Mouse (Mus musculus) lung, embryonic 16.5 days (tissue): ENCODE results near the gene Gm5134. TPM values are rescaled to one million over a fixed set of nuclear protein-coding genes. Genes with fewer than 3 reads are reported as not detected.
A peak's percentile ranks its signal among the peaks of the same experiment; 100 is the strongest.

ENCODE experiments used
- ATAC-seq: fragments of 200-750 bp; cut with Nextera tagmentation; 2 replicates; pipeline ENCODE4 v1.8.0; 2017; ENCODE audit warnings: low read depth, mild to moderate bottlenecking, moderate library complexity
- H3K27ac ChIP-seq: fragments of 300-500 bp; sonication (generic); 2 replicates; pipeline ENCODE4 v1.5.1; 2014; ENCODE audit warnings: mild to moderate bottlenecking, control low read depth, low read length
- H3K27me3 ChIP-seq: fragments of 300-500 bp; sonication (generic); 2 replicates; pipeline ENCODE4 v1.6.1; 2014; ENCODE audit warnings: low read depth, low read length, mixed read lengths; ENCODE audit not compliant: control insufficient read depth, insufficient read depth
- H3K36me3 ChIP-seq: fragments of 300-500 bp; sonication (generic); 2 replicates; pipeline ENCODE4 v1.6.1; 2014; ENCODE audit warnings: low read length; ENCODE audit not compliant: control insufficient read depth, insufficient read depth
- H3K4me1 ChIP-seq: fragments of 300-500 bp; sonication (generic); replicated peaks from 2 replicates; pipeline ENCODE4 v1.6.1; 2014; ENCODE audit warnings: low read length, mixed read lengths; ENCODE audit not compliant: control insufficient read depth, insufficient read depth
- H3K4me2 ChIP-seq: fragments of 300-500 bp; sonication (generic); 2 replicates; pipeline ENCODE4 v1.6.1; 2014; ENCODE audit warnings: low read depth, low read length, control low read depth
- H3K4me3 ChIP-seq: fragments of 300-500 bp; sonication (generic); 2 replicates; pipeline ENCODE4 v1.5.1; 2014; ENCODE audit warnings: mild to moderate bottlenecking, low read length, control low read depth
- H3K9ac ChIP-seq: fragments of 300-500 bp; sonication (generic); 2 replicates; pipeline ENCODE4 v1.6.1; 2014; ENCODE audit warnings: low read length, control low read depth
- H3K9me3 ChIP-seq: fragments of 300-500 bp; sonication (generic); 2 replicates; pipeline ENCODE4 v1.6.1; 2016; ENCODE audit warnings: low read length; ENCODE audit not compliant: control insufficient read depth
- WGBS: fragments of 180-500 bp; shearing (Covaris S2); extraction: QIAGEN DNeasy Blood & Tissue Kit; methylation state at CpG from one replicate; pipeline ENCODE4 v1.1.7; 2014; 5-methylcytosine and 5-hydroxymethylcytosine counted together
- polyA plus RNA-seq: library from polyadenylated mRNA; unstranded; fragments of >200 nt; fragmentation: Nextera tagmentation; extraction: Ambion mirVana; gene quantifications from 2 replicates; pipeline ENCODE4 v1.2.1, GENCODE M21; 2015

Gm5134 gene
- polyA plus RNA-seq = not detected in 2 replicates

DNA sequence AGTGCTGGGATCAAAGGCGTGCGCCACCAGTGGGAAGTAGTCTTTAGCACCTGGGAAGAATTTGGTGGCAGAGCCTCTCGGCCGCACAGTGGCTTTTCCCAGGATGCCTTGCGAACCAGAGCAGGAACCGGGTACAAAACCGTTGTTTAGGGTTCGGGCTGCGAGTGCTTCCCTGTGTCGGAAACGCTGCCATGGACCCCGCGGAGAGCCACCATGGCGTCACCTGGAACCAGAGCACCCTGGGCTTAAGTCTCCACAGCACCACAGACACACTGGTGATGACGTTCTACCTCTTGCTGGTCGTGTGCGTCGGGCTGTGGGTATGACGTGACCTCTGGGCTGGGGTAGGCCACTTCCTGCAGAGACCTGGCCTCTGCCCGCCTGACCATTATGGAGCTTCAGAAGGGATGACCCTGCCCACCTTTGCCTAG is at the start of gene Gm5134:
Gene Gm5134 (plus strand): TSS at position 134 of the 431 bp plus-strand sequence.
- H3K4me2 ChIP-seq = peak within 1 kb of the TSS; percentile 42
- H3K36me3 ChIP-seq = no peaks in the 10 kb centered on the region
- peaks cover 9% of the 10 kb centered on the region; the same call in 1 of the 2 replicates for H3K4me1 ChIP-seq
- H3K9me3 ChIP-seq = no peaks in the 10 kb centered on the region
- peaks cover 9% of the 10 kb centered on the region; the same call in 1 of the 2 replicates for H3K27me3 ChIP-seq
- H3K27ac ChIP-seq = no peak within 1 kb of the TSS
- H3K9ac ChIP-seq = peak within 1 kb of the TSS; percentile 41; the same call in 1 of the 2 replicates
- peak within 1 kb of the TSS; percentile 23; the same call in 1 of the 2 replicates for H3K4me3 ChIP-seq
- no peak for ATAC-seq
- WGBS = 21% methylated on average over 20 of the region's 20 CpGs

DNA sequence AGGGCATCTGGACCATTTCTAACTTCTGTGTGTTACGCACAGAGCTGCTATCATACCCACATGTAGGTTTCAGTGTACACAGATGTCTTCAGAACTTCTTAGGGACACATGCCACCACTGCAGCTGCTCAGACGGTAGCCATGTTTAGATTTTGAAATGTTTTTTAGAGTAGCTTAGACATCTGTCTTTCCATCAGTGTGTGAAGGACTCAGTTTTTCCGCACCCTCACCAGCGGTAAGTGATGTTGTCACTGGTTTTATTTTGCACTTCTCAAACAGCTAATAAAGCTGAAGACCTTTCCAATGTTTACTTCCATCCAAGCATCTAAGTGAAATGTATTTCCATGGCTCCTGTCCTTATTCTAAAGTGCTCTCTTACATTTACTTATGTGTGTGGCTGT is 47.4 kb upstream of the Gm5134 start:
- Histone ChIP-seq H3K4me1 (no peaks in the 10 kb centered on the region), H3K4me3 (no peak overlapping the region), H3K27me3 (no peaks in the 10 kb centered on the region), H3K4me2 (no peak overlapping the region), H3K36me3 (peaks cover 72% of the 10 kb centered on the region), H3K9ac (no peak overlapping the region), H3K9me3 (no peaks in the 10 kb centered on the region), H3K27ac (no peak overlapping the region)
- WGBS = 85% methylated on average over 4 of the region's 4 CpGs
- no peak for ATAC-seq

DNA sequence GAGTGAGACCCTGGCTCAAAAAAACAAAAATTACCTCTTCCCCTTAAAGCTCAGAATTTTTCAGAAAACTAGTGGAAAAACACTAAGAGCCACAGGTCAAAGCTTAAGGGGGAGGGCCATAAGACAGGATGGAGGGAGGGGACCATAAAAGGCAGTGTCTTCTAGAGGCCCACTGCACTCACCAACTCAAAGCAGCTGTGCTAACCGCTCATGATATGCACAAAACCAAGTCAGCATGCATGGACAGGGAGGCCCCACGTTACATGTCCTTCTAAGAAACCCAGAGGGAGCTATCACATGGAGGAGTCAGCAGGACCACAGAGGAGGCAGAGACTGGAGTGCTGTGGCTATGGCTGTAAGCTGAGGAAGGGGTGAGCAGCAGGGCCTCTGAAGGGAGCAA is 43.6 kb upstream of the Gm5134 start:
- Histone ChIP-seq H3K27me3 (no peaks in the 10 kb centered on the region), H3K4me3 (no peak overlapping the region), H3K4me1 (no peaks in the 10 kb centered on the region), H3K36me3 (peaks cover 43% of the 10 kb centered on the region), H3K27ac (no peak overlapping the region), H3K4me2 (no peak overlapping the region), H3K9ac (no peak overlapping the region), H3K9me3 (no peaks in the 10 kb centered on the region)
- 79% methylated on average over 2 of the region's 2 CpGs for WGBS
- no peak for ATAC-seq

DNA sequence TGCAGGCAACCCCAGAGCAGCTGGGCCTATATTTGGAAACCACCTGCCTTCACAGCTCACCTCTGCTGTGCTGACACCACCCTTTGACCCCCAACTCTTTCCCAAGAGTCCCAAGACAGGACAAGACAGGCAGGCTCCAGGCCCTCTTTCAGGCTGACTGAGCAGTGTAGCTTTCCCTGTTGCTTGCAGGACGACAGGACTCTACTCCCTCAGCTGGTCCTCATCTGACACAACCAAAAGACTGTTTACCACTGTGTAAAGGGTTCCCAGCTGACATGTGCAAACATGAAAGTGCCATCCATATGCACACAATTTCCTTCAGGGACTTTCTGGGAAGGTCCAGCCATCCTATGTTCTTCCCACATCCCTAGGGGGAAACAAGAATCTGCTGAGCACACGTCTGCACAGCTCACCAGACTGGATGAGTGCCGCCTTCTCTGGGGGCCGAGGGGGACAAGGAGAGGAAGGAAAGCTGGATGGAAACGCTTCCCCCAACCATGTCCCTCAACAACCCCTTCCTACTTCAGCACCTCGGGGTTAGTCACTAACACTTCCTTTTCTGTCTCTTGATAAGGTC is 41.2 kb upstream of the Gm5134 start:
- Histone ChIP-seq H3K4me3 (no peak overlapping the region), H3K4me2 (no peak overlapping the region), H3K4me1 (no peaks in the 10 kb centered on the region), H3K9ac (no peak overlapping the region), H3K36me3 (peaks cover 33% of the 10 kb centered on the region), H3K27me3 (no peaks in the 10 kb centered on the region), H3K27ac (peak overlapping the region; percentile 6; the same call in 1 of the 2 replicates), H3K9me3 (no peaks in the 10 kb centered on the region)
- WGBS = 53% methylated on average over 6 of the region's 6 CpGs
- peak; percentile 63 for ATAC-seq

DNA sequence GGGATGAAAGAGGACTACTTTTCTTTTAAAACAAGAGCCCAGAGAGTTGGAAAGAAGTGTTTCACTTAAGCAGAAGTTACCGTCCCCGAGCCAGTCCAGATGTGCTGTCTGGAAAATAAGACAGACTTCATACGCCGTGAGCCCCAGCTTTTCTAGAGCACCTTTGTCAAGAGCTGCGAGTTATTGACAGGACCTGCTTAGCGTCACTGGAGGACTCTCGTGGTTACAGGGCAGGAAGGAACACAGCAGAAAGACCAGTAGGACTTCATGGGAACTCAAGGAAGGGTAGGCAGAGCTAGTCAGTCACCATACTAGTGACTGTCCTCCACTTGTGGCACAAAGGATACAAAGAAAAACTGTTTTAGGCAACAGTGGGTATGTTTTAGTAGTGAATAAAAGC is 38.8 kb upstream of the Gm5134 start:
- Histone ChIP-seq H3K4me3 (no peak overlapping the region), H3K27me3 (no peaks in the 10 kb centered on the region), H3K9ac (no peak overlapping the region), H3K4me1 (peaks cover 15% of the 10 kb centered on the region), H3K9me3 (no peaks in the 10 kb centered on the region), H3K27ac (no peak overlapping the region), H3K4me2 (no peak overlapping the region), H3K36me3 (peaks cover 25% of the 10 kb centered on the region)
- WGBS = 73% methylated on average over 7 of the region's 7 CpGs
- ATAC-seq = no peak

DNA sequence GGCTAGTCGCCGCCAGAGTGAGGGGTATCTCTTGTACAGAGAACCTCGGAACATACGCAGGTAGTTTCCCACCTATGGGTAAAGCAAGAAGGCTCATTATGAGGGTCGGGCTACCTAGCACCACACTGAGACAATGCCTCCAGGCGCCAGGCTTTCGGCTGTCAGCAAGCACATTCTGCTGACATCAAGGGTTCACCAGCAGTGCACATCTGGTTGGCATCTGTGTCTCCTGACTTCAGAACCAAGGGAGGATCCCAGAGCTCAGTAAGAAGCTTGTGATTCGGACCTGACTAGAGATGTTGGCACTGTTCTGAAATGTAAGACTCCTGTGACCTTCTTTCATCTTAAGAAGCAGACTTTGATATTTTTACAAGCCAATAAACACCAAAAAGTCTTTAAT is 37.5 kb upstream of the Gm5134 start:
- H3K4me2 ChIP-seq = no peak overlapping the region
- no peak overlapping the region for H3K4me3 ChIP-seq
- H3K27me3 ChIP-seq = no peaks in the 10 kb centered on the region
- H3K9ac ChIP-seq = no peak overlapping the region
- H3K4me1 ChIP-seq = peaks cover 16% of the 10 kb centered on the region
- H3K27ac ChIP-seq = no peak overlapping the region
- peaks cover 15% of the 10 kb centered on the region for H3K36me3 ChIP-seq
- H3K9me3 ChIP-seq = no peaks in the 10 kb centered on the region
- WGBS = 79% methylated on average over 8 of the region's 8 CpGs
- ATAC-seq = no peak

DNA sequence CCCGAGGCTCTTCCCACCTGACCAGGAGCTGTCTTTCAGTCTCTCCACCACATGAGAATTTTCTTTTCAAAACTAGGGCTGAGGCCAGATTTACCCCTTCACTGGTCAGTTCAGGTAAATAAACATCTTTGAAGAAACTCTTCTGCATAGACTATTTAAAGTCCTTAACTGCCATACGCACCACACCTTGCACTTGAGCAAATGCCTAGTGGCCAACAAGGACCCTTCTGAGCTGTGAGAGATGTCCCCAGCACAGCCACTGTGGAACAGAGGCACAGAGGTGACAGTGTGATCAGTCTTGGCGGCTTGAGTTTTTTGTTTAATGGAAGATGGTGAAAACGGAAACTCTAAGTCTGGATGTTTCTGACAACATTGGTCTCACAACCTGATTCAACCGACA is 35.3 kb upstream of the Gm5134 start:
- Histone ChIP-seq H3K27ac (no peak overlapping the region), H3K4me3 (no peak overlapping the region), H3K9me3 (no peaks in the 10 kb centered on the region), H3K4me2 (no peak overlapping the region), H3K9ac (no peak overlapping the region), H3K27me3 (no peaks in the 10 kb centered on the region), H3K4me1 (peaks cover 24% of the 10 kb centered on the region), H3K36me3 (peaks cover 17% of the 10 kb centered on the region)
- no peak for ATAC-seq
- 57% methylated on average over 5 of the region's 5 CpGs for WGBS

DNA sequence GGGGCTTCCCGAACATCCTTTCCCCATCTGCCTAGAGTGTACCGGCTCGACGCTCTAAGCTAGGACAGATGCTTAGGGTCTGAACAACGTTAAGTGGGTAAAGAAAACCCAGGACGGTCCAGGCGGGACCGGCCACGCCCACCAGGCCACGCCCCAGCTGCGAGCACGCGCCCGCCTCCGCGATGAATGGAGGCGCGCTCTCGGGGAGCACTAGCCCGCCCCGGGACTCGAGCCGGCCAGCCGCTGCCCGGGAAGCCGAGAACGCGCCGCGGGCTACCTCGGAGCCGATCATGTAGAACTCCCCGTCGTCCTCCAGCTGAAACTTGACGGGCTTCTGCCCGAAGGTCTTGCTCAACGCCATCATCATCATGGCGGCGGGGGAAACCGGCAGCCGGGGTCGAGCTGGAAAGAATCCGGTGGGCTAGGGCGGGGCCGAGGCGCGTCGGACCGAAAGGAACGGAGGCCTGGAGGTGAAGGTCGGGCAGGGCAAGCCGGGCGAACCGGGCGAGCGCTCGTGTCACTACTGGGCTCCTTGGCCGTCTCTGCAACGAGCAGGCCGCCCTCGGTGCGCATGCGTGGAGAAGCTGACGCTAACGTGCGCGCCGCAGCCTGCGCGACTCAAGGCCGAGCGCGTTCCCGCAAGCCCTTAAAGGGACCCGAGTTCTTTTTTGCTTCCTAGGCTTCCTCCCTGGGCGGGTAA is 33.1 kb upstream of the Gm5134 start, which contains the start of gene Smarcb1:
Gene Smarcb1 (minus strand): TSS at position 592 of the 700 bp plus-strand sequence.
- H3K4me1 ChIP-seq = peaks cover 24% of the 10 kb centered on the region
- peak within 1 kb of the TSS; percentile 96 for H3K27ac ChIP-seq
- peak; percentile 92 for ATAC-seq
- H3K27me3 ChIP-seq = no peaks in the 10 kb centered on the region
- H3K9me3 ChIP-seq = no peaks in the 10 kb centered on the region
- peak within 1 kb of the TSS; percentile 95 for H3K4me3 ChIP-seq
- under 1% methylated on average over 76 of the region's 76 CpGs for WGBS
- peak within 1 kb of the TSS; percentile 90 for H3K4me2 ChIP-seq
- peaks cover 10% of the 10 kb centered on the region for H3K36me3 ChIP-seq
- H3K9ac ChIP-seq = peak within 1 kb of the TSS; percentile 98

DNA sequence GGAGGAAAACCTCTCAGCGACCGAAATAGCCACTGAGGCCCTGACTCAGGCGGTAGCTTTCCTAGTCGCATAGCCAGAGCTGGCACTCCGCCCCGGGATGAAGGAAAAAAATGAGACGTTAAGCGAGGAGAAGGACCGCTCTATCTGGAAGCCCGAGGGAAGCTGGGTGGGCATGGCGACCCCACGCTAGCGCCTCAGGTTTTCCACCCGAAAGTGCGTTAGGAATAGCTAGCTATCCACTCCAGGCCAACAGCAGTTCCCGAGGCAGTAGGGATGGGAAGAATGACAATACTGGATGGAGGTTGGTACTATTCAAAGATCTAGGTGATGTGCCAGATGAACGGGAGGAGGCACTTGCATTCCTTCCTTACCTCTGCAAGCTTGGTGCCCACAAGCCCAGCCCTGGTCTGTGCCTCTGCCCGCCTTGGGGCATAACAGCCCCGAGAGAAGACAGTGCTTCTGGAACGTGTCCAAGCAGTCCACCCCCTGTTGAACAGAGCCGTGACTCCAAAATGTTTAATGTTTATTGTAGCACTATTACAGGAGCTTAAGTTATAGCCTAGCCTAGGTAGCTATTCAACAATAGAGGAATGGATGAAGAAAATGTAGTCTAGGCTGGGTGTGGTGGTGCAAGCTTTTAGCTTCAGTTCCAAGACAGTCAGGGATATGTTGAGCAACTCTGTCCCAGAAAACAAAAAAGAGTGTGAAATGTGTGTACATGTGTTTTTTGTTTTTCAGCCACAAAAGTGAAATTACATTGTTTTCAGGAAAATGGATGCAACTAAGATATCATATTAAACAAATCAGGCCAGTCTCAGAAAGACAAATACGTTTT is 32.4 kb upstream of the Gm5134 start:
- H3K9me3 ChIP-seq = no peaks in the 10 kb centered on the region
- peak overlapping the region; percentile 90 for H3K27ac ChIP-seq
- peaks cover 24% of the 10 kb centered on the region for H3K4me1 ChIP-seq
- H3K27me3 ChIP-seq = no peaks in the 10 kb centered on the region
- peaks cover 10% of the 10 kb centered on the region for H3K36me3 ChIP-seq
- WGBS = 3% methylated on average over 22 of the region's 22 CpGs
- peak overlapping the region; percentile 98 for H3K9ac ChIP-seq
- H3K4me2 ChIP-seq = peak overlapping the region; percentile 70
- peak overlapping the region; percentile 95 for H3K4me3 ChIP-seq
- ATAC-seq = peak; percentile 35
